Mouse (Mus musculus): Measurements from ENCODE around the gene Asic5. TPM values are rescaled to one million over a fixed set of nuclear protein-coding genes. Genes with fewer than 3 reads are reported as not detected.

The Asic5 gene
- total and polyA plus RNA-seq, 3 experiments: not detected

DNA sequence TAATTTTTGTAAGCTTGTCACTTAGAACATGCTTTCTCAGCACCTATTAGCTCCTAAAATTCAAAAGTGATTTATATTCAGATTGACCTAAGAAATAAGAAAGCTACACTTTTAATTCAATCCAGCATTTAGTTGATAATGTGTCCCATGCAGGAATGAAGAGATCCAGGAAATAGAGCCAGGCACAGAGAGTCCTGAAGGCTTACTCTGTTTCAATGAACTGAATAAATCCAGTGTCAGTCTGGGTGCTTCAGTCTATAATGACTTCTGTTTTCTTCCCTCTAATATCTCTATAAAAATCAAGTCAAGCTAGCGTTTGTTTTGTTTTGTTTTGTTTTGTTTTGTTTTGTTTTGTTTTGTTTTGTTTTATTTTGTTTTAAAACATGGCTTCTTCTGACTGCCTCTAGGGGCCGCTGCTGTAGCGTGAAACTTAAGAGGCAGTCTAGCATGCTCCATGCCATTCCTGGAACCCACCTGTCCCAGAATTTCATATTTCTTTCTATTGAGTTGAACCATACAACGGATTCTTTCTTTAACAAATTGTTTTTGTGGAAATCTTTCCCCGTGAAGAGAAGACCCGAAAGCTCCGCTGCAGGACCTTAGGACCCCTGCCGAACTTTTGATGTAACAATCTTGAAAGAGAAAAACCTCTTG is 65.1 kb downstream of the Asic5 start (continued):
- TF ChIP-seq TCF12 (IDR thresholded peaks at IDR 0.05; ENCODE audit: low read depth, low read length) (no peak), CHD2 (IDR thresholded peaks at IDR 0.05; ENCODE audit: low read length) (no peak), JUN (IDR thresholded peaks at IDR 0.05; ENCODE audit: insufficient read depth, low read depth, low read length) (no peak), E2F4 (IDR thresholded peaks at IDR 0.05; ENCODE audit: insufficient replicate concordance, low read depth, low read length) (no peak), IRF4 (IDR thresholded peaks at IDR 0.05; ENCODE audit: low read depth, low read length) (no peak)

DNA sequence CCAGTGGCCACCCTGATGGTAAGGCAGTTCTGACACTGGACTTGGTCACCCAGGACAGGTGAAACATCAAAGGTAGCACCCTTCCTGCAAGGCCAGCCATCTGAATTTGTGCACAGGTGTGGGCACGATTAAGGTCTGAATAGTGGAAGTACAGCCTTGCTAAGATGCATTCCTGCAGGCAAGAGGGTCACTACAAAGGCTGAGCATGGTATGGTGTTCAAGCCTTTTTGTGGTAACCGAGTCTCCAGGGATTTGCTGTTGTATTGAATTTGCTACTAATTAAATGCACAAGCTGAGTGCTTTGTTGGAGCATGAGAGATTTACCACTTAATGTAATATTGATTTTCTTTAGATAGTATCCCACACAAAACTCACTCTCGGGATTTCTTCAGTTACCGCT is 66.0 kb downstream of the Asic5 start:
- TF ChIP-seq IRF4 (IDR thresholded peaks at IDR 0.05; ENCODE audit: low read depth, low read length) (no peak), RAD21 (IDR thresholded peaks at IDR 0.05; ENCODE audit: low read depth, low read length) (no peak), GABPA (IDR thresholded peaks at IDR 0.05; ENCODE audit: insufficient replicate concordance, low read depth, low read length) (no peak), PAX5 (IDR thresholded peaks at IDR 0.05; ENCODE audit: low read length) (no peak), BHLHE40 (IDR thresholded peaks at IDR 0.05; ENCODE audit: low read depth, low read length) (no peak), RCOR1 (conservative IDR thresholded peaks at IDR 0.05; ENCODE audit: low read depth, low read length) (no peak), ZNF384 (IDR thresholded peaks at IDR 0.05; ENCODE audit: low read depth, low read length) (no peak), USF1 (IDR thresholded peaks at IDR 0.05; ENCODE audit: low read depth, low read length) (no peak), UBTF (IDR thresholded peaks at IDR 0.05; ENCODE audit: low read depth, low read length) (no peak), ETS1 (conservative IDR thresholded peaks at IDR 0.05; ENCODE audit: low read depth, low read length) (no peak), TCF12 (IDR thresholded peaks at IDR 0.05; ENCODE audit: low read depth, low read length) (no peak), MYC (IDR thresholded peaks at IDR 0.05; ENCODE audit: low read depth, low read length) (no peak), JUN (IDR thresholded peaks at IDR 0.05; ENCODE audit: insufficient read depth, low read depth, low read length) (no peak), HCFC1 (IDR thresholded peaks at IDR 0.05; ENCODE audit: low read depth, low read length) (no peak), E2F4 (IDR thresholded peaks at IDR 0.05; ENCODE audit: insufficient replicate concordance, low read depth, low read length) (no peak), NRF1 (IDR thresholded peaks at IDR 0.05; ENCODE audit: low read depth, low read length) (no peak)
- no peak overlapping the region for H3K4me3 ChIP-seq (replicated peaks in 1 of 3; ENCODE audit: low read depth in 2 of 3, low read length in 2 of 3, poor library complexity in 1 of 3)
- dilution Hi-C loops (cut with MboI; ENCODE audit: extremely low pct_ligation_motif_present, extremely low pct_unique_long_range_greater_than_20kb, low sequenced_read_pairs) (no loop called here), in situ Hi-C loops (cut with MboI; ENCODE audit: low pct_ligation_motif_present, low pct_unique_long_range_greater_than_20kb, low sequenced_read_pairs) (loop anchor here (25.0 kb wide), 1 partner anchor 289 kb away; no protein-coding TSS in a partner anchor)
- H3K27ac ChIP-seq (ENCODE audit: insufficient read depth, low read depth): no peak overlapping the region
- no peaks in the 10 kb centered on the region for H3K79me2 ChIP-seq (replicated peaks; ENCODE audit: control insufficient read depth, extremely low read depth, insufficient read depth, poor library complexity, severe bottlenecking)
- no peaks in the 10 kb centered on the region for H3K9me3 ChIP-seq (replicated peaks; ENCODE audit: low read length)
- H3K4me1 ChIP-seq (ENCODE audit: control insufficient read depth in 1 of 2, insufficient read depth in 2 of 2): no peaks in the 10 kb centered on the region
- H3K27me3 ChIP-seq (replicated peaks): no peaks in the 10 kb centered on the region
- DNase-seq (ENCODE audit: extremely low read depth): no peak
- no peak overlapping the region for H3K9ac ChIP-seq (ENCODE audit: insufficient read depth, low read depth)
- no peak overlapping the region for H3K4me2 ChIP-seq (ENCODE audit: insufficient read depth, low read depth, poor library complexity, severe bottlenecking)
- H3K36me3 ChIP-seq (replicated peaks in 1 of 2; ENCODE audit: control insufficient read depth in 1 of 2, insufficient read depth in 1 of 2, low read length in 1 of 2): no peaks in the 10 kb centered on the region

Data from CH12.LX (cell line).